ENCODE assay signal across 17 mouse cellular contexts in genomic region chr7:12958948-12959347, GRCm38 (mm10). TPM values are rescaled to one million over a fixed set of nuclear protein-coding genes. Genes with fewer than 3 reads are reported as not detected.
"Had no signal": no experiment of that assay in that cellular context is flagged by ENCODE, and none has a peak within 500 bp of the region (broad histone marks: within the 10 kb centered on the region; RNA-seq: fewer than 3 reads in every experiment).

No protein-coding gene starts in this region.

- H3K4me2 ChIP-seq: neural tube, embryonic 15.5 days; stomach, embryonic 15.5 days had no signal

- H3K36me3 ChIP-seq: neural tube, embryonic 15.5 days; stomach, embryonic 15.5 days had no signal

- H3K27me3 ChIP-seq: neural tube, embryonic 15.5 days; stomach, embryonic 15.5 days had no signal

- H3K4me1 ChIP-seq: stomach, embryonic 15.5 days had no signal

- H3K27ac ChIP-seq: neural tube, embryonic 15.5 days; stomach, embryonic 15.5 days; stomach, postnatal 0 days had no signal

- H3K9me3 ChIP-seq: neural tube, embryonic 15.5 days; stomach, embryonic 15.5 days had no signal

- H3K4me3 ChIP-seq: neural tube, embryonic 15.5 days; stomach, embryonic 15.5 days had no signal

- DNase-seq: retina, postnatal 1 day; right cerebral cortex, adult 18-20 months; right cerebral cortex, postnatal 14 days; right cerebral cortex, postnatal 25 days; right cerebral cortex, postnatal 4 days; spleen, adult 18-20 months; thymus, adult 18-20 months; thymus, adult 2 months; thymus, postnatal 14 days; thymus, postnatal 25 days; thymus, postnatal 36 days; thymus, postnatal 4 days had no signal

- H3K9ac ChIP-seq: neural tube, embryonic 15.5 days; stomach, embryonic 15.5 days had no signal

RNA-seq across cellular contexts. Expression of gene Slc27a5, which starts 39.0 kb away (rescaled TPM):
- polyA plus RNA-seq: small intestine, adult 2 months; stomach, embryonic 14.5 days had no signal
